Comparison of ENCODE assay signal across 8 mouse cellular contexts in genomic region chr7:128460131-128460864, GRCm38 (mm10). TPM values are rescaled to one million over a fixed set of nuclear protein-coding genes. Genes with fewer than 3 reads are reported as not detected.
DNase-seq lines count a peak whose midpoint lies in the region; ATAC-seq and TF ChIP-seq lines count a peak whose summit lies in the region.

No protein-coding gene starts in this region.

- no peaks in the 10 kb centered on the region for H3K9me3 ChIP-seq in heart, postnatal 0 days (replicated peaks; ENCODE audit: control insufficient read depth, low read length)
- H3K9me3 ChIP-seq in lung, embryonic 14.5 days (ENCODE audit: low read depth, low read length): no peaks in the 10 kb centered on the region

- H3K36me3 ChIP-seq in heart, postnatal 0 days (replicated peaks; ENCODE audit: control insufficient read depth, insufficient read depth, low read length): no peaks in the 10 kb centered on the region
- no peaks in the 10 kb centered on the region for H3K36me3 ChIP-seq in lung, embryonic 14.5 days (ENCODE audit: insufficient read depth)

- TF ChIP-seq POLR2A in embryonic fibroblast, embryonic 13.5 days (IDR thresholded peaks at IDR 0.05; ENCODE audit: low read depth, low read length): peak; percentile 33; the same call in 1 of the 2 replicates

- peak overlapping the region; percentile 57 for H3K27ac ChIP-seq in embryonic fibroblast, embryonic 13.5 days (ENCODE audit: insufficient read depth, low read length)
- peak overlapping the region; percentile 97 for H3K27ac ChIP-seq in heart, postnatal 0 days (ENCODE audit: low read depth)
- peak overlapping the region; percentile 96 for H3K27ac ChIP-seq in lung, embryonic 14.5 days (ENCODE audit: low read depth)

- H3K4me1 ChIP-seq in embryonic fibroblast, embryonic 13.5 days (ENCODE audit: control insufficient read depth, insufficient read depth, low read length): no peaks in the 10 kb centered on the region; the same call in 1 of the 2 replicates
- H3K4me1 ChIP-seq in heart, postnatal 0 days (ENCODE audit: control insufficient read depth, insufficient read depth): peaks cover 23% of the 10 kb centered on the region
- H3K4me1 ChIP-seq in lung, embryonic 14.5 days (ENCODE audit: insufficient read depth): peaks cover 10% of the 10 kb centered on the region

- H3K27me3 ChIP-seq in heart, postnatal 0 days (ENCODE audit: control insufficient read depth, insufficient read depth, low read length): no peaks in the 10 kb centered on the region
- no peaks in the 10 kb centered on the region for H3K27me3 ChIP-seq in lung, embryonic 14.5 days (ENCODE audit: insufficient read depth, low read length)

- TF ChIP-seq CTCF in embryonic fibroblast, embryonic 13.5 days (IDR thresholded peaks at IDR 0.05; ENCODE audit: borderline replicate concordance, insufficient read depth, low read length): no peak
- TF ChIP-seq CTCF in heart, postnatal 0 days (IDR thresholded peaks at IDR 0.05; ENCODE audit: low read depth): no peak
- TF ChIP-seq CTCF in lung, embryonic 14.5 days (IDR thresholded peaks at IDR 0.05; ENCODE audit: low read depth): no peak

- H3K4me2 ChIP-seq in heart, postnatal 0 days (ENCODE audit: low read depth, low read length): peak overlapping the region; percentile 71
- H3K4me2 ChIP-seq in lung, embryonic 14.5 days: peak overlapping the region; percentile 88

- peak; percentile 57 for DNase-seq in CD4-positive helper T cell, adult 2 months (ENCODE audit: low read depth, low spot score)
- peak; percentile 43 for DNase-seq in adrenal gland, adult 8-10 months
- DNase-seq in heart, postnatal 0 days (ENCODE audit: low spot score): peak; percentile 36
- DNase-seq in large intestine, adult 2 months (ENCODE audit: low read depth, low spot score): peak; percentile 19
- peak; percentile 50 for DNase-seq in lung, embryonic 14.5 days
- peak; percentile 41 for DNase-seq in retina, postnatal 1 day
- DNase-seq in urinary bladder, postnatal 14 days (ENCODE audit: low spot score): peak; percentile 21

- peak overlapping the region; percentile 87 for H3K4me3 ChIP-seq in embryonic fibroblast, embryonic 13.5 days (ENCODE audit: insufficient read depth, low read length)
- H3K4me3 ChIP-seq in heart, postnatal 0 days (ENCODE audit: low read depth, low read length): peak overlapping the region; percentile 74
- H3K4me3 ChIP-seq in lung, embryonic 14.5 days (ENCODE audit: low read depth, low read length): peak overlapping the region; percentile 86

- under 1% methylated on average over 36 of the region's 36 CpGs for WGBS in heart, postnatal 0 days
- under 1% methylated on average over 36 of the region's 36 CpGs for WGBS in large intestine, adult 2 months
- WGBS in lung, embryonic 14.5 days: under 1% methylated on average over 36 of the region's 36 CpGs

- peak overlapping the region; percentile 78 for H3K9ac ChIP-seq in heart, postnatal 0 days (replicated peaks; ENCODE audit: low read depth, low read length)
- peak overlapping the region; percentile 90 for H3K9ac ChIP-seq in lung, embryonic 14.5 days

- ATAC-seq in heart, postnatal 0 days (ENCODE audit: insufficient read depth, low read depth): no peak
- no peak; the same call in none of the 2 replicates for ATAC-seq in lung, embryonic 14.5 days (ENCODE audit: insufficient read depth)

- no peak for TF ChIP-seq EP300 in heart, postnatal 0 days (IDR thresholded peaks at IDR 0.05; ENCODE audit: low read depth)

RNA-seq across cellular contexts. Expression of gene Tial1, which starts 1.2 kb away (rescaled TPM):
- 100 to 1,000 TPM in 2 of 4 experiments, 10 to 100 TPM in 2; 95.2 to 109 (median 102) TPM for total RNA-seq in adrenal gland, adult 8-10 months (2022)
- 111 and 123 TPM in 2 replicates for polyA plus RNA-seq in embryonic fibroblast, embryonic 13.5 days (2011; ENCODE audit: insufficient read length, low read depth, missing spikeins)
- total RNA-seq in heart, postnatal 0 days (2014; rRNA removed; ENCODE audit: low replicate concordance): 27.4 and 59.5 TPM in 2 replicates
- polyA plus RNA-seq in heart, postnatal 0 days (2015; fragmentation: Nextera tagmentation; extraction: Ambion mirVana): 10.8 and 13.3 TPM in 2 replicates
- 27.0 and 29.6 TPM in 2 replicates for polyA plus RNA-seq in large intestine, adult 2 months (2012; rRNA removed)
- polyA plus RNA-seq in lung, embryonic 14.5 days (2014; fragmentation: Nextera tagmentation; extraction: Ambion mirVana): 38.4 TPM in 2 replicates

RNA-seq across cellular contexts. Expression of gene Rgs10, which starts 41.7 kb away (rescaled TPM):
- total RNA-seq in adrenal gland, adult 8-10 months (2022): 10 to 100 TPM; 10.8 to 15.5 (median 12.3) TPM
- 15.8 and 26.6 TPM in 2 replicates for polyA plus RNA-seq in embryonic fibroblast, embryonic 13.5 days (2011; ENCODE audit: insufficient read length, low read depth, missing spikeins)
- total RNA-seq in heart, postnatal 0 days (2014; rRNA removed; ENCODE audit: low replicate concordance): 0.69 and 3.3 TPM in 2 replicates
- polyA plus RNA-seq in heart, postnatal 0 days (2015; fragmentation: Nextera tagmentation; extraction: Ambion mirVana): 7.2 and 7.8 TPM in 2 replicates
- polyA plus RNA-seq in large intestine, adult 2 months (2012; rRNA removed): 12.9 and 15.6 TPM in 2 replicates
- polyA plus RNA-seq in lung, embryonic 14.5 days (2014; fragmentation: Nextera tagmentation; extraction: Ambion mirVana): 31.1 and 31.2 TPM in 2 replicates
